Mouse (Mus musculus) megakaryocyte, embryonic 14.5 days (primary cell): ENCODE data around the gene Med28. TPM values are rescaled to one million over a fixed set of nuclear protein-coding genes. Genes with fewer than 3 reads are reported as not detected.

Source experiments
- H3K27me3 ChIP-seq: replicated peaks from 2 replicates; pipeline ENCODE3; 2012; ENCODE audit warnings: inconsistent platforms
- H3K36me3 ChIP-seq: replicated peaks from 2 replicates; pipeline ENCODE3; 2012; ENCODE audit warnings: low read length, inconsistent platforms, mixed read lengths
- H3K4me1 ChIP-seq: 2 replicates; pipeline ENCODE4 v1.6.1; 2012; ENCODE audit warnings: inconsistent platforms
- H3K4me3 ChIP-seq: replicated peaks from 2 replicates; pipeline ENCODE3; 2012; ENCODE audit warnings: moderate library complexity, mild to moderate bottlenecking, inconsistent platforms
- H3K9me3 ChIP-seq: 2 replicates; pipeline ENCODE4 v1.6.1; 2012; ENCODE audit warnings: inconsistent platforms
- FLI1 ChIP-seq: IDR thresholded peaks from 2 replicates; pipeline ENCODE4 v1.6.1; 2012; ENCODE audit warnings: low read length, inconsistent platforms, mixed read lengths
- GATA1 ChIP-seq: IDR thresholded peaks from 3 replicates; pipeline ENCODE4 v1.6.1; 2012; ENCODE audit warnings: mixed read lengths, low read length, inconsistent platforms, borderline replicate concordance
- polyA plus RNA-seq: library from polyadenylated mRNA; stranded (reverse); fragments of >175 nt; gene quantifications from 2 replicates; pipeline ENCODE4 v1.2.3, GENCODE M21; 2012; ENCODE audit warnings: low replicate concordance; ENCODE audit not compliant: insufficient read depth

Gene Med28
- polyA plus RNA-seq, 1 experiment = 28.8 TPM

DNA sequence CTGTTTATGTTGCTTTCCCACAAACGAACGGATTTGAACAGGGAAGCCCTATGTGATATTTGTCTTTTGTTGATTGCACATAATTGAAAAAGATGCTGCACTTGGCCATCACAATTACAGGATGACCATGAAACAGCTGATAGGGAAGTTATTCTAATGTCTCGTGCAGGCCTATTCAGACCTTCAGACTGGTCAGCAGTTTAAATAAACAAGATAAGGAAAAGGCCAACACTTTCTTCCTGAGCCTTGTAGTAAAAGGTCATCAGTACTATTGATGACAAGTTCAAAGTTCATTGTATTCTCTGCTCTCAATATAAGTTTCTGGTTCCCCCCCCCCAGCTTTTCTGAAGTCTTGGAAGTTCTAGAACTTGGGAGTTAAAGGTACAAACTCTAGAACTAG, 37.4 kb upstream of the Med28 start:
- TF ChIP-seq GATA1 (no peak), FLI1 (no peak)
- Histone ChIP-seq H3K27me3 (peaks cover 7% of the 10 kb centered on the region), H3K4me1 (peaks cover 3% of the 10 kb centered on the region; the same call in 1 of the 2 replicates), H3K4me3 (no peak overlapping the region), H3K36me3 (no peaks in the 10 kb centered on the region), H3K9me3 (no peaks in the 10 kb centered on the region)

DNA sequence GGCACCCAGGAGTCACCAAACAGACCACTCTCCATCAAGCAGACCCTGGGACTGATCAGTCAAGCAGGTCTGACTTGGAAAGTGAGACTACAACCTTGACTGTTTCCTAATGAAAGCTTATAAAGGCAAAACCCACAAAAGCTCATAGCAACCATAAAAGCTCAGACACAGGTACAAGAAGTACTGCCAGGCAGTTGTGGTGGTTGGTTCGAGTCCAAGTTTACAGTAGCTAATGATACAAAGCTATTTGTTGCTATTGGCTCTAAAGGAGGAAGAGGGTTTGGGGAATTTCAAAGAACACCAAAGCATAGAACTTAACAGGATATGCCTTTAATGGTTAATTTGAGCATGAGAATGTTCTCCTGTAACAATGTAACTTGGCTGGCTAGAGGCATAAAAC, 36.4 kb upstream of the Med28 start:
- Histone ChIP-seq H3K27me3 (peaks cover 4% of the 10 kb centered on the region), H3K36me3 (no peaks in the 10 kb centered on the region), H3K9me3 (no peaks in the 10 kb centered on the region), H3K4me1 (no peaks in the 10 kb centered on the region), H3K4me3 (no peak overlapping the region)
- TF ChIP-seq FLI1 (no peak), GATA1 (no peak)

DNA sequence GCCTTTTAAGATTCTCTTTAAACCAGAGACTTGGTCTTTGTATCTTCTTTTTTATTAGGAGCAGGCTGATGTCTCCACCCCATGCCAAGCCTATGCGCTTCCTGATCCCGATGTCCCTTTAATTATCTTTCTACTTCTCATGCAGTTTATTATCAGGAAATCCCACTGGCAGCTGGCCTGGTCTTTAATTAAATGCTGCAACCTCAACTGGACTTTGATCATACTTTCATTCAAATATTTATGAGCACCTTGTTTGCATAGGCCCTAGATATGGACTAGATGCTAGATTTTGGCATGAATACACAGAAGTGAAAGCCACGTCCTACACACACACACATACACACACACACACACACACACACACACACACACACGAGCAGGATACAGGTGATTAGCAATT, 28.3 kb upstream of the Med28 start:
- H3K27me3 ChIP-seq = no peaks in the 10 kb centered on the region
- H3K9me3 ChIP-seq = no peaks in the 10 kb centered on the region
- peaks cover 17% of the 10 kb centered on the region for H3K36me3 ChIP-seq
- TF ChIP-seq GATA1 = no peak
- TF ChIP-seq FLI1 = no peak
- H3K4me1 ChIP-seq = peaks cover 44% of the 10 kb centered on the region
- H3K4me3 ChIP-seq = no peak overlapping the region

DNA sequence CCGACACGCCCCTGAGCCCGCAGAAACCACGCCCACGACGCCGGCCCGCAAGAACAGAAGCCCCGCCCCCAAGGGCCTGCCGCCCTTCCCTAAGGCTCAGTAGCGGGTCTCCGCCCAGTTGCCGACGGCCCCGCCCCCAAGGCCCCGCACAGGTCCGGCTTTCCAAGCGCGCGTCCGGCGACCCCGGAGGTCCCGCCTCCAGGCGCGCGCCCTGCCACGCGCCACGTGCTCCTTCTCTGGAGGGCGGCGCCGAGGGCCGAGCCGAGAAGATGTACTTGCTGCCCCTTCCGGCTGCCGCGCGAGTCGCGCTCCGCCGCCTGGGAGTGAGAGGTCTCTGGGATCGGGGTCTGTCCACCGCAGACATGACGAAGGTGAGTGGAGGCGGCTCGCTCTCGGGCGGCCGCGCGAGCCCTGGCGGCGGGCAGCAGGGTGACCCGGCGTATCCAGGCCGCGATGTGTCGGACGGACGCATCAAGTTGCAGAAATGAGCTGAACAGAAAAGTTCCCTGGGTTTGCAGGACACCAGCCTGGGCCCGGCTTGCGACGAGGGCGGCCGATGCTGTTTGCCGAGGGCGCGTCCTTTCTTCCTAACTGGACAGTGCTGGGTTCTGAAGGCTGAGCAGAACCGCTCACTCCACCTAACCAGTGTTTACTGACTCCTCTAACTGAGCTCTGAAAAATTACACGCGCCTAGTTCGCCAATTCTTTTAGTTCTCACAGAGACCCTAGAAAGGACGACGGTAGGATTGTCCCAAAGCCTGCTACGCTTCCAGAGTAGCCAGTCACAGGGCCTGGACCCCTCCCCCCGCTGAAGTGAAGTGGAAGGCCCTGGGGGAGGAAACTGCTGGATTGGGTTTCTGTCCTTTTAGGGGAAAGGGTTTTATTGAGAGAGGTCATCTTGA, 26.6 kb upstream of the Med28 start, which contains the start of gene Lap3:
Gene Lap3, plus strand, starts transcription at position 184 of the 902 bp plus-strand sequence.
- Histone ChIP-seq H3K4me1 (peaks cover 58% of the 10 kb centered on the region), H3K36me3 (peaks cover 33% of the 10 kb centered on the region), H3K27me3 (no peaks in the 10 kb centered on the region), H3K4me3 (peak within 1 kb of the TSS; percentile 96), H3K9me3 (no peaks in the 10 kb centered on the region)
- TF ChIP-seq FLI1 (no peak), GATA1 (no peak)

DNA sequence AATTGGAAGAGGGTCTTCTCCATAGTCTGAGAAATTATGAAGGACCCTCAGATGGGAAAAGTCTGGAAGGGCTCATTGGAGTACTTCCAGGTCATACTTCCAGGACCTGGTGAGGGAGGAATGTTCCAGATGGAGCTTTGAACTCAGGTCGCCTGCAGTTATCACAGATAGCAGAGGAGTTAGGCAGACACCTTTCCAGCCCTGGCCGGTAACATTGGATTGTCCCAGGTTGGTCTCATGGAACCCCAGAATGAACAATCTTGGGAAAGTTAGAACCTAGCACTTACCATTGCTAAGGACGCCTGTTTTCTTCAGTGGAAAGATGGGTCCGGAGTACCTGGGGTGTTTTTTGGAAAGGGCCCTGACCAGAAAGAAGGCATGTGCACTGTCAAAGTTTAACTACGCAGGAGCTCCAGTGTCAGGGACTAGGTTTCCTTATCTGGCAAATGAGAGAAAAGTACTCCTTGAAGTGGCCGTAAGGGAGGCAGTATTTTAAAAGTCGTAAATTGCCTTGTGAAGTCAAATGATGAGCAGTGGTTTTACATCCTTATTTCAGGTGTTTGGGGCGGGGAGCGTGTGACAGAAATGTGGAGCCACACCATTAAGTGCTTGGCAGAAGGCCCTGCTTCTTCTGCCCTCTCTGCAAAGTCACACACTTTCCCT, 25.8 kb upstream of the Med28 start:
- H3K9me3 ChIP-seq = no peaks in the 10 kb centered on the region
- H3K36me3 ChIP-seq = peaks cover 40% of the 10 kb centered on the region
- peak overlapping the region; percentile 96 for H3K4me3 ChIP-seq
- peaks cover 59% of the 10 kb centered on the region for H3K4me1 ChIP-seq
- H3K27me3 ChIP-seq = no peaks in the 10 kb centered on the region
- TF ChIP-seq GATA1 (no peak), FLI1 (no peak)

DNA sequence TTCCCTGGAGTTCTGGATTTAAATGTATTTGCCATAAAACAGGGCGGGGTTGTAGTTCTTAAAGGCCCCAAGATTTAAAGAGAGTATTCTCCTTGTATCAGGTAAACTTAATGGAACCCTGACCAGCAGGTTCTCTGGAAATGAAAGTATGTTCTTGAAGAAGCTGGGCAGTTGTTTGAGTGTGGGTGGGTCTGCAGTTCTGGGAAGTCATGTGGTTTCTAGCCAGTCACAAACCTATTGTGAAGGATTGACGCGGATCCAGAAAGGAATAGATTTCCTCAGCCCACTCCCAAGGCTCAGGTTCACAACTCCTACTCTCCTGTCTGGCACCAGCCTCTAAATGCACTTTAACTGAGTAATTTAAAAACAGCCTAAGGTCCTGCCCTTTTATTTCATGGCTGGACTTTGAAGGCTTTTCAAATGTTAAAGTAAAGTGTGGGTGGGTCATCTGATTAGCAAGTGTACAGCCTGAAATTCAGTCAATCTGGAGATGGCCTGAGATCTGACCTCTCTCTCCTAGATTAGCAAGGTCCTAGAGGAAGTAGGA, 24.5 kb upstream of the Med28 start:
- TF ChIP-seq FLI1 (no peak), GATA1 (no peak)
- Histone ChIP-seq H3K9me3 (no peaks in the 10 kb centered on the region), H3K4me3 (no peak overlapping the region), H3K36me3 (peaks cover 53% of the 10 kb centered on the region), H3K4me1 (peaks cover 54% of the 10 kb centered on the region), H3K27me3 (no peaks in the 10 kb centered on the region)

DNA sequence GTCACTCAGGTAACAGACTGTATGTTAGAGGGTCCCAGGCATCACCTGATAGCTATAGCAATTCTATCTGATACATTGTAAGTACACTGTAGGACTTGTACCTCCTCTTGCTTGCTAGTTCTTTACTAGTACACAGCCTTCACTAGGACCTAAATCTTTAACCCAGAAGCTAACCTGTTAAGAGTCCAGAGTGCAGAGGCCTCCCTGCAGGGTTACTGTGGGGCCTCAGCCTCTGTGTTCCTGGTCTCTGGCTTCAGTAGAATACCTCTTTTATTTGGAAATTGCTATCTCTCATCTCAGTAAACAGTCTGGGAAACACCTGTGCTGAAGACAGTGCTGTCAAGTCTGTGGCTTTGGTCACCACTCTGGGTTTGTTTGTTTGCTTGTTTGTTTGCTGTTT, 24.0 kb upstream of the Med28 start:
- Histone ChIP-seq H3K4me1 (peaks cover 54% of the 10 kb centered on the region), H3K4me3 (no peak overlapping the region), H3K27me3 (no peaks in the 10 kb centered on the region), H3K36me3 (peaks cover 58% of the 10 kb centered on the region), H3K9me3 (no peaks in the 10 kb centered on the region)
- no peak for TF ChIP-seq GATA1
- TF ChIP-seq FLI1 = no peak

DNA sequence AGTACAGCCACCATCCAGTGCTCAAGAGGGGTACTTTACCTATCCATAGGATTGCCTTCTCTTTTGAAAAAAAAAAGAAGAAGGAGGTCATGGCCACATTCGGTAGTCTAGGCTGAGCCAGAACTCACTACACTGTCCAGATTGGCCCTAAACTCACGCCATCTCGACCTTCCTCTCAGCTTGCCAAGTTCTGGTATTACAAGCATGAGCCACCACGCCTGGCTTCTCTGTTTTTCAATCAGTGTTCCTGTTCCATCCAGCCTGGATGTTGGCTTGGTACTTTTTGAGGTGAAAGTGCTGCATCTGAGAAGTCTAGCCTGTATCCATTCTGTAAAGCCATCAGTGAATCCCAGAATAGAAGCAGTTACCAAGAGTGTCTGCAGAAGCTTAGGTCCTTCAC, 23.6 kb upstream of the Med28 start:
- Histone ChIP-seq H3K36me3 (peaks cover 62% of the 10 kb centered on the region), H3K9me3 (no peaks in the 10 kb centered on the region), H3K4me3 (no peak overlapping the region), H3K27me3 (no peaks in the 10 kb centered on the region), H3K4me1 (peaks cover 51% of the 10 kb centered on the region)
- TF ChIP-seq GATA1 (no peak), FLI1 (no peak)

DNA sequence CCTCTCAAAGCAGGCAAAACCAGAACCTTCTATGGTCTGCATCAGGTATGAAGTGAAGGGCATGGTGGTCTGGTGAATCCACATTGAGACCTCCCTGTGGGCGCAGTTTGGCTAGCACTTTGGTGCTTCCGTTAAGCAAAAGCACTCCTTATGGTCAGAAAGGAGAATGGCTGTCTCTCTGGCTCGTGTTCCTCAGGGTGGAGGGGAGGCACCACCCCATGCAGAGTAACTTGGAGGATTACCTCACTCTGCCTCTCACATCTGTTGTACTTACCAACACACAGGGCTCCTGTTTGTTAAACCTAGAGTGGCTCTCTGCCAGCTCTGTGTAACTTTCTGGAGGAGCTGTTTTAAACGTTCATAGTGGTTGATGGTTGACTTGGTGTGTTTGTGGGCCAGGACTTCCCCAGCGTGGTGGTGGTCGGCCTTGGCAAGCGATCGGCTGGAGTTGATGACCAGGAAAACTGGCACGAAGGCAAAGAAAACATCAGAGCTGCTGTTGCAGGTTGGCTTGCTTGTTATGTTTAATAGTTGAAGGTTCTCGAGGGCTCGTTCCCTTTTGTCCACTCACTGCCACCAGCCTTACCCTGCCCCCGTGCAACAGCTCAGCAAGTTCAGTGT, 23.0 kb upstream of the Med28 start:
- Histone ChIP-seq H3K4me3 (no peak overlapping the region), H3K36me3 (peaks cover 68% of the 10 kb centered on the region), H3K9me3 (no peaks in the 10 kb centered on the region), H3K27me3 (no peaks in the 10 kb centered on the region), H3K4me1 (peaks cover 47% of the 10 kb centered on the region)
- TF ChIP-seq GATA1 (no peak), FLI1 (no peak)
